Mouse (Mus musculus) urinary bladder, postnatal 10 days (tissue): ENCODE data around the gene Adamts9.

Experiments
- DNase-seq: peaks from one replicate; pipeline ENCODE4 v3.0.0; 2022; ENCODE audit warnings: low spot score

The Adamts9 gene

DNA sequence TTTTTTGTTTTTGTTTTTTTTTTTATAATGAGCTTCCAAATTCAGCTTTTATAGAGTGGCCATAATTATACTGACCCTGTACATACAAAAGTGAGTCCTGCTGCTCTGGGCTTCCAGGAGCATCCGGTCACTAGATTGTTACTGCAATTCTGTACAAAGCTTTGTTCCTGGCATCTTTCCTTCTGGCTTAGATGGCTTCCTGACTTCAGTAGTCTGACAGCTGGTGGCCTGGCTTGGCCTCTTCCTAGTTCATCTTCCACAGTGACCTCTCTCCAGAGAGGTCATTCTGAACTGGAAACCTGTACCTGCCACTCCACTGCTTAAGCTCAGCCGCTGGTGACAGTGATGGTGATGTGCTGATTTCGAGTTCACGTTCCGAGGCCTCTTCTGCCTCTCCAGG, 217.2 kb downstream of the Adamts9 start:
- DNase-seq, result no peak

DNA sequence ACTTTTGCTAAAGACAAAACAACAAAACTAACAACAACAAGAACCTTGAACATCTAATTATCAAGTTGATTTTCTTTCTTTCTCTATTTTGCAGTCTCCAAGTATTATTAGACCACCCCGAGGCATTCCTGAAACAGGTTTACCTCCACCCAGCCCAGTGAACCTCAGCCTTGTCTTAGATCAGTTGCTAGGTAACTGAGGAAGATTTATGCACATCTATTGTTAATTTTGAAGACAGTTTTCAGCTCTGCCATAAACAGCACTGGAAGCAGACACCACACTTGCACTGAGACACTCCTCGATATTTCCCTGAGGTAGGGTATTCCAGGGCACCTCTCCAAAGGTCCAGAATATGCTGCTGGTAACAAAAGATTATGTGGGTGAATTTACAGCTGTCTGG, 218.9 kb downstream of the Adamts9 start:
- DNase-seq, result no peak
